Mouse (Mus musculus) hindbrain, embryonic 14.5 days (tissue): ENCODE measurements around the gene Kpna2. TPM values are rescaled to one million over a fixed set of nuclear protein-coding genes. Genes with fewer than 3 reads are reported as not detected.

Experiments used
- ATAC-seq: fragments of 200-750 bp; cut with Nextera tagmentation; 2 replicates; pipeline ENCODE4 v1.8.0; 2017; ENCODE audit warnings: moderate number of reproducible peaks, mild to moderate bottlenecking, moderate TSS enrichment, moderate library complexity; ENCODE audit not compliant: low FRiP score
- DNase-seq: peaks from one replicate; pipeline ENCODE4 v3.0.0-alpha.2; 2015; ENCODE audit warnings: low spot score
- H3K27ac ChIP-seq: fragments of 300-500 bp; sonication (generic); 2 replicates; pipeline ENCODE4 v1.5.1; 2014; ENCODE audit warnings: mild to moderate bottlenecking, moderate library complexity
- H3K27me3 ChIP-seq: fragments of 300-500 bp; sonication (generic); 2 replicates; pipeline ENCODE4 v1.6.1; 2014; ENCODE audit warnings: mild to moderate bottlenecking, low read length, mixed read lengths; ENCODE audit not compliant: control insufficient read depth, insufficient read depth
- H3K36me3 ChIP-seq: fragments of 300-500 bp; sonication (generic); replicated peaks from 2 replicates; pipeline ENCODE4 v1.6.1; 2014; ENCODE audit not compliant: control insufficient read depth, insufficient read depth
- H3K4me1 ChIP-seq: fragments of 300-500 bp; sonication (generic); replicated peaks from 2 replicates; pipeline ENCODE4 v1.6.1; 2014; ENCODE audit warnings: antibody characterized with exemption, low read length, mixed read lengths; ENCODE audit not compliant: control insufficient read depth, insufficient read depth
- H3K4me2 ChIP-seq: fragments of 300-500 bp; sonication (generic); replicated peaks from 2 replicates; pipeline ENCODE4 v1.6.1; 2014; ENCODE audit warnings: mild to moderate bottlenecking, moderate library complexity
- H3K4me3 ChIP-seq: fragments of 300-500 bp; sonication (generic); replicated peaks from 2 replicates; pipeline ENCODE4 v1.5.1; 2014; ENCODE audit warnings: mild to moderate bottlenecking, low read length
- H3K9ac ChIP-seq: fragments of 300-500 bp; sonication (generic); 2 replicates; pipeline ENCODE4 v1.6.1; 2014
- H3K9me3 ChIP-seq: fragments of 300-500 bp; sonication (generic); 2 replicates; pipeline ENCODE4 v1.6.1; 2016; ENCODE audit warnings: low read length; ENCODE audit not compliant: control insufficient read depth
- WGBS: fragments of 180-500 bp; shearing (Covaris S2); extraction: QIAGEN DNeasy Blood & Tissue Kit; methylation state at CpG from one replicate; pipeline ENCODE4 v1.1.7; 2014; 5-methylcytosine and 5-hydroxymethylcytosine counted together
- polyA plus RNA-seq: library from polyadenylated mRNA; unstranded; fragments of >200 nt; fragmentation: Nextera tagmentation; extraction: Ambion mirVana; gene quantifications from 2 replicates; pipeline ENCODE4 v1.2.1, GENCODE M21; 2014

Kpna2 gene
- polyA plus RNA-seq, 1 experiment from 2014 or later, result 150 TPM

DNA sequence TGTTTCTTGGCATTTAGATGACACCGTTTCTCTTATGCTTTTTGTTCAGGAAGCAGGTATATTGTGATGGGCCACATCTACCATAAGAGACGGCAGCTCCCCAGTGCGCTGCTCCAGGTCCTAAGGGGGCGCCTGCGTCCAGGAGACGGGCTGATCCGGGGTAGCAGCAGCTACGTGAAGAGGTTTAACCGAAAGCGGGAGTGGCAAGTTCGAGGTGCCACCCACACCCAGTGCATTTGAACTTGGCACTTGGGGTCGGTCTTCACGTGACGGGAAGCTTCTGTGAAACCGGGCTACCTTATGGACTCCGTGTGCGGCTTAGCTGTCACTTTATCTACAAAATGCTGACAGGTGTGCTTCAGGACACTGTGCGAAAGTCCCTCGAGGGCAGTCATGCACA, 30.2 kb upstream of the Kpna2 start:
- no peak overlapping the region for H3K4me2 ChIP-seq
- no peak overlapping the region for H3K4me3 ChIP-seq
- H3K9me3 ChIP-seq, result no peaks in the 10 kb centered on the region
- DNase-seq (no peak), ATAC-seq (no peak)
- H3K27me3 ChIP-seq, result no peaks in the 10 kb centered on the region
- H3K9ac ChIP-seq, result no peak overlapping the region
- H3K27ac ChIP-seq, result no peak overlapping the region
- WGBS, result 57% methylated on average over 19 of the region's 19 CpGs
- peaks cover 30% of the 10 kb centered on the region for H3K4me1 ChIP-seq
- peaks cover 5% of the 10 kb centered on the region; the same call in 1 of the 2 replicates for H3K36me3 ChIP-seq

DNA sequence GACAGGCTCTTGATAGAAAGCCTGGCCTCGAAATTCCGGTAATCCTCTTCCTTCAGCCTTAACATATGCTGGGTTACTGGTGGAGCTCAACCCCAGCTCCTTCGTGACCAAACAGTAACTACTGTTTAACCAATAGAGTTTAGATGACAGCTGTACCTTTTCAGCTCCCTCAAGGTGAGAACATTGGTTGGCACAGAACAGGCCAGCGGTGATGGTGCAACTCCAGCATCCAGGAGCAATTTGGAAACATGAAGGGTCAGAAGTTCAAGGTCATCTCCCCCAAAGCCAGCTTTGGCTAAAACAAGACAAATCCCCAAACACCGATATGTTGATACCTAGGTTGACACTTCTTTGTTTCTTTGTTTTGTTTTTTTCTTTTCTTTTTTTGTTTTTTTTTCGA, 29.4 kb upstream of the Kpna2 start:
- ATAC-seq (no peak), DNase-seq (no peak)
- peak overlapping the region; percentile 84 for H3K27ac ChIP-seq
- 77% methylated on average over 6 of the region's 6 CpGs for whole genome bisulfite sequencing
- H3K4me1 ChIP-seq, result peaks cover 35% of the 10 kb centered on the region
- H3K9me3 ChIP-seq, result no peaks in the 10 kb centered on the region
- H3K4me3 ChIP-seq, result peak overlapping the region; percentile 54
- peak overlapping the region; percentile 67 for H3K9ac ChIP-seq
- no peaks in the 10 kb centered on the region; the same call in 1 of the 2 replicates for H3K36me3 ChIP-seq
- peak overlapping the region; percentile 83 for H3K4me2 ChIP-seq
- H3K27me3 ChIP-seq, result no peaks in the 10 kb centered on the region

DNA sequence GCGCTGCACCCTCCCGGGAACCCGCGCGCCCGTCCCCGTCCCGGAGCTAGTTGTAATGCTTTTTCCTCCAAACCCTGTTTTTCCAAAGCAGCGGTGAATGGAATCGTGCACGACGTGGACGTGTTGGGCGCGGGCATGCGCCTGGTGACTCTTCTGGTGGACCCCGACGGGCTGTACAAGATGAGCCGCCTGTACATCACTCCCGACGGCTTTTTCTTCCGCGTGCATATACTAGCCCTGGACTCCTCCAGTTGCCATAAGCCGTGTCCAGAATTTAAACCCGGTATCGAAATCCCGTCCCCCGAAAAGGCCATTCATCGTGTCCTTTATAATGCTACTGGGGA, 28.9 kb upstream of the Kpna2 start:
- H3K9me3 ChIP-seq, result no peaks in the 10 kb centered on the region
- H3K4me3 ChIP-seq, result peak overlapping the region; percentile 54
- H3K27me3 ChIP-seq, result no peaks in the 10 kb centered on the region
- ATAC-seq, result peak; percentile 65; the same call in 1 of the 2 replicates
- peak overlapping the region; percentile 84 for H3K27ac ChIP-seq
- peak overlapping the region; percentile 67 for H3K9ac ChIP-seq
- peak overlapping the region; percentile 83 for H3K4me2 ChIP-seq
- H3K36me3 ChIP-seq, result no peaks in the 10 kb centered on the region; the same call in 1 of the 2 replicates
- 4% methylated on average over 29 of the region's 29 CpGs for WGBS
- no peak for DNase-seq
- peaks cover 35% of the 10 kb centered on the region for H3K4me1 ChIP-seq

GRCm38 (mm10) chr11:107027431-107028274, 28.3 kb upstream of the Kpna2 start:
- Histone ChIP-seq H3K4me2 (peak overlapping the region; percentile 83), H3K27ac (peak overlapping the region; percentile 84), H3K4me3 (peak overlapping the region; percentile 54), H3K36me3 (no peaks in the 10 kb centered on the region; the same call in 1 of the 2 replicates), H3K9me3 (no peaks in the 10 kb centered on the region), H3K9ac (peak overlapping the region; percentile 67), H3K27me3 (no peaks in the 10 kb centered on the region), H3K4me1 (peaks cover 35% of the 10 kb centered on the region)
- ATAC-seq, result peak; percentile 87
- WGBS, result under 1% methylated on average over 98 of the region's 107 CpGs
- DNase-seq, result peak; percentile 93

- Histone ChIP-seq H3K36me3 (no peaks in the 10 kb centered on the region), H3K27ac (no peak overlapping the region), H3K4me3 (peak overlapping the region; percentile 54), H3K27me3 (no peaks in the 10 kb centered on the region), H3K9ac (0 out of 2 replicates have a peak overlapping the region, but pooled peaks have one; percentile 65), H3K4me1 (peaks cover 30% of the 10 kb centered on the region), H3K4me2 (peak overlapping the region; percentile 83), H3K9me3 (no peaks in the 10 kb centered on the region)
- 8% methylated on average over 12 of the region's 12 CpGs for WGBS
- no peak for ATAC-seq
- no peak for DNase-seq
Measured at GRCm38 (mm10) chr11:107026554-107027430, 27.5 kb upstream of the Kpna2 start.

GRCm38 (mm10) chr11:107025411-107026321, 26.3 kb upstream of the Kpna2 start, which contains the start of gene 1810010H24Rik:
1810010H24Rik (plus strand) TSS chr11:107025681.
- Histone ChIP-seq H3K4me2 (peak within 1 kb of the TSS; percentile 83), H3K4me3 (peak within 1 kb of the TSS; percentile 43), H3K27me3 (no peaks in the 10 kb centered on the region), H3K9ac (peak within 1 kb of the TSS; percentile 65), H3K36me3 (no peaks in the 10 kb centered on the region), H3K4me1 (peaks cover 30% of the 10 kb centered on the region), H3K27ac (peak within 1 kb of the TSS; percentile 77), H3K9me3 (no peaks in the 10 kb centered on the region)
- under 1% methylated on average over 45 of the region's 45 CpGs for WGBS
- peak; percentile 57 for DNase-seq
- peak; percentile 34; the same call in 1 of the 2 replicates for ATAC-seq

- Histone ChIP-seq H3K4me3 (0 out of 2 replicates have a peak overlapping the region, but pooled peaks have one; percentile 43), H3K9me3 (no peaks in the 10 kb centered on the region), H3K4me1 (peaks cover 30% of the 10 kb centered on the region), H3K9ac (0 out of 2 replicates have a peak overlapping the region, but pooled peaks have one; percentile 65), H3K27ac (no peak overlapping the region), H3K36me3 (no peaks in the 10 kb centered on the region), H3K27me3 (no peaks in the 10 kb centered on the region), H3K4me2 (peak overlapping the region; percentile 83)
- DNase-seq, result no peak
- WGBS, result 65% methylated on average over 4 of the region's 4 CpGs
- no peak for ATAC-seq
Measured at GRCm38 (mm10) chr11:107024406-107024805, 25.1 kb upstream of the Kpna2 start.

DNA sequence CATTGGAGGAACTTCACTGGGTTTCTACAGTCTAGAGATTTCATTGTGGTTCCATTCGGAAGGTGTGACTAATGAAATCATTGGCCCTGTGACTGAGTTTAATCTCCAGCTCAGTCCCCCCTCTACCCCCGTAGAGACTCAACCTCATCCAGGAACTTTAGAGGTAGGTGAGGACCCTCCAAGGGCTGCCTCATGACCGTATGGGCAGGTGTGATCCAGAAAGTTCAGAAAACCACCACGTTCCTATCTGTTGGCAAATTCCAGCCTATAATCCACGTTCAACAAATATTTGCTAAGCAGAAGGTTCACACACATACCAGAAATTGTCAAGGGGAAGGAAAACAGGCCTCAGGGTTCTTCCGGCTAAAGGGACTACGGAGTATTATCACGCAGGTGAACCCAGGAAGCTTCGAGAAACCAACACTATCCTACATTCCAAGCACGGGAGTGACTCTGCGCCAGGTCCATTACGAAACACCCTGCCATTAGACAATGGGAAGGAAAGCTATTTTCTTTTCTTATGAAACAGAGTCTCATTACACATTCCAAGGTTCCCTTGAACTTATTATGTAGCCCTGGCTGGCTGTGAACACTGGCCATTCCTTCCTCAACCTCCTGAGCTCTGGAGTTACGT, 22.8 kb upstream of the Kpna2 start:
- no peak overlapping the region for H3K27ac ChIP-seq
- 90% methylated on average over 13 of the region's 13 CpGs for WGBS
- H3K36me3 ChIP-seq, result no peaks in the 10 kb centered on the region
- peaks cover 29% of the 10 kb centered on the region for H3K4me1 ChIP-seq
- no peak for DNase-seq
- no peak for ATAC-seq
- H3K4me3 ChIP-seq, result no peak overlapping the region
- H3K4me2 ChIP-seq, result no peak overlapping the region
- no peak overlapping the region for H3K9ac ChIP-seq
- H3K9me3 ChIP-seq, result no peaks in the 10 kb centered on the region
- H3K27me3 ChIP-seq, result no peaks in the 10 kb centered on the region
